Mouse (Mus musculus) testis, adult 2 months (tissue): ENCODE results near the gene Notch1.

Source experiments
- CTCF ChIP-seq: fragments of 200-500 bp; IDR thresholded peaks from 2 replicates; pipeline ENCODE4 v1.5.1; 2012; ENCODE audit warnings: low read depth, mild to moderate bottlenecking, inconsistent platforms, low read length, moderate library complexity; ENCODE audit not compliant: control insufficient read depth, insufficient read depth, insufficient replicate concordance
- POLR2A ChIP-seq: fragments of 200-500 bp; IDR thresholded peaks from 2 replicates; pipeline ENCODE4 v1.6.1; 2012; ENCODE audit warnings: low read depth, mild to moderate bottlenecking, inconsistent platforms, low read length, moderate library complexity; ENCODE audit not compliant: control insufficient read depth

- no peak for TF ChIP-seq POLR2A
- no peak for TF ChIP-seq CTCF
Measured at GRCm38 (mm10) chr2:26442843-26443242, 73.6 kb downstream of the Notch1 start.
